Mouse (Mus musculus) intestine, embryonic 15.5 days (tissue): ENCODE results near the gene Npr1. TPM values are rescaled to one million over a fixed set of nuclear protein-coding genes. Genes with fewer than 3 reads are reported as not detected.

Source experiments
- ATAC-seq: fragments of 200-750 bp; cut with Nextera tagmentation; 2 replicates; pipeline ENCODE4 v1.8.0; 2017; ENCODE audit warnings: moderate TSS enrichment, moderate library complexity
- H3K27ac ChIP-seq: fragments of 300-500 bp; sonication (generic); 2 replicates; pipeline ENCODE4 v1.5.1; 2015; ENCODE audit warnings: mild to moderate bottlenecking, inconsistent platforms
- H3K27me3 ChIP-seq: fragments of 300-500 bp; sonication (generic); replicated peaks from 2 replicates; pipeline ENCODE4 v1.6.1; 2015; ENCODE audit warnings: inconsistent platforms
- H3K36me3 ChIP-seq: fragments of 300-500 bp; sonication (generic); 2 replicates; pipeline ENCODE4 v1.6.1; 2015; ENCODE audit warnings: inconsistent platforms
- H3K4me1 ChIP-seq: fragments of 300-500 bp; sonication (generic); replicated peaks from 2 replicates; pipeline ENCODE4 v1.6.1; 2015; ENCODE audit warnings: inconsistent platforms
- H3K4me2 ChIP-seq: fragments of 300-500 bp; sonication (generic); replicated peaks from 2 replicates; pipeline ENCODE4 v1.6.1; 2015; ENCODE audit warnings: mild to moderate bottlenecking, inconsistent platforms
- H3K4me3 ChIP-seq: fragments of 300-500 bp; sonication (generic); replicated peaks from 2 replicates; pipeline ENCODE4 v1.5.1; 2015; ENCODE audit warnings: inconsistent platforms
- H3K9ac ChIP-seq: fragments of 300-500 bp; sonication (generic); 2 replicates; pipeline ENCODE4 v1.6.1; 2015; ENCODE audit warnings: inconsistent platforms
- H3K9me3 ChIP-seq: fragments of 300-500 bp; sonication (generic); 2 replicates; pipeline ENCODE4 v1.6.1; 2016; ENCODE audit warnings: inconsistent platforms
- WGBS: fragments of 180-500 bp; shearing (Covaris S2); methylation state at CpG from one replicate; pipeline ENCODE4 v1.1.7; 2015; 5-methylcytosine and 5-hydroxymethylcytosine counted together
- polyA plus RNA-seq: library from polyadenylated mRNA; unstranded; fragments of >200 nt; fragmentation: Nextera tagmentation; extraction: Ambion mirVana; gene quantifications from 2 replicates; pipeline ENCODE4 v1.2.1, GENCODE M21; 2015

Gene Npr1
- polyA plus RNA-seq, 1 experiment from 2014 or later, result 5.7 TPM

GRCm38 (mm10) chr3:90447123-90447494 is 18.6 kb downstream of the Npr1 start:
- peaks cover 23% of the 10 kb centered on the region for H3K4me1 ChIP-seq
- H3K4me2 ChIP-seq, result peak overlapping the region; percentile 55
- H3K36me3 ChIP-seq, result no peaks in the 10 kb centered on the region
- no peaks in the 10 kb centered on the region for H3K9me3 ChIP-seq
- no peaks in the 10 kb centered on the region for H3K27me3 ChIP-seq
- peak overlapping the region; percentile 14; the same call in 1 of the 2 replicates for H3K9ac ChIP-seq
- H3K4me3 ChIP-seq, result peak overlapping the region; percentile 22; the same call in 1 of the 2 replicates
- ATAC-seq, result peak; percentile 20; the same call in 1 of the 2 replicates
- peak overlapping the region; percentile 93 for H3K27ac ChIP-seq
- WGBS, result 37% methylated on average over 7 of the region's 7 CpGs

- peak overlapping the region; percentile 22 for H3K4me3 ChIP-seq
- ATAC-seq, result peak; percentile 95
- peak overlapping the region; percentile 14; the same call in 1 of the 2 replicates for H3K9ac ChIP-seq
- no peaks in the 10 kb centered on the region for H3K36me3 ChIP-seq
- under 1% methylated on average over 17 of the region's 17 CpGs for WGBS
- no peaks in the 10 kb centered on the region for H3K9me3 ChIP-seq
- peak overlapping the region; percentile 55 for H3K4me2 ChIP-seq
- H3K4me1 ChIP-seq, result peaks cover 23% of the 10 kb centered on the region
- no peaks in the 10 kb centered on the region for H3K27me3 ChIP-seq
- peak overlapping the region; percentile 93 for H3K27ac ChIP-seq
Observed at GRCm38 (mm10) chr3:90446389-90447122, 19.1 kb downstream of the Npr1 start.

DNA sequence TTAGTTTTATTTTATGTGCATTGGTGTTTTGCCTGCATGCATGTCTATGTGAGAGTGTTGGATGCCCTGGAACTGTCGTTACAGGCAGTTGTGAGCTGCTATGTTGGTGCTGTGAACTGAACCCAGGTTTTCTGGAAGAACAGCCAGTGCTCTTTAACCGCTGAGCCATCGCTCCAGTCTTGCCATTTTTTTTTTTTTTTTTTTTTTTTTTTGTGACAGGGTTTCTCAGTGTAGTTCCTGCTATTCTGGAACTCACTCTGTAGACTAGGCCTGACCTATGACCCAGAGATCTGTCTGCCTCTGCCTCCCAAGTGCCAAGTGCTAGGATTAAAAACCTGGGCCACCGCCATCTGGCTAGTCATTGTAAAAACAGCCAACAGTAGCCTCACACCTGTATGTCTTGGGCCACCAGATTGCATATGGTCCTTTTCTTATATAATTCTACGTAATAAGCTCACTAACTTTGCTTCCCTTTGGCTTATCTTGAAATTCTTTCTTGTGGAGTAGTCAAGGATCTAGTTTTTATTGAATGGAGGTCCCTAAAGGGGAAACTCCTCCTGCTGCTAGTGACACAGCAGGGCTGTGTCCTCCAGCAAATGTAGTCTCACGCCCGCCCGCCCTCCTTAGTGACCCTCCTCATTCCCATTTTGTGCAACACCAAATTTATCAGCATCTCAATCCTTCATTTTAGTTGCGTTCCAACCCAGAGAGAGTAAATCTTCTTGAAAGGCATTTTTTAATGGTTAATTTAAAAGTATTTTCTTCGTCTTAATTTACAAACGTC is 20.1 kb downstream of the Npr1 start:
- no peaks in the 10 kb centered on the region for H3K27me3 ChIP-seq
- H3K9ac ChIP-seq, result no peak overlapping the region
- H3K9me3 ChIP-seq, result no peaks in the 10 kb centered on the region
- H3K36me3 ChIP-seq, result no peaks in the 10 kb centered on the region
- WGBS, result 61% methylated on average over 11 of the region's 11 CpGs
- peaks cover 15% of the 10 kb centered on the region for H3K4me1 ChIP-seq
- H3K4me3 ChIP-seq, result no peak overlapping the region
- ATAC-seq, result no peak
- peak overlapping the region; percentile 93 for H3K27ac ChIP-seq
- peak overlapping the region; percentile 55 for H3K4me2 ChIP-seq

GRCm38 (mm10) chr3:90443977-90444376 is 21.7 kb downstream of the Npr1 start:
- H3K4me2 ChIP-seq, result no peak overlapping the region
- H3K27ac ChIP-seq, result no peak overlapping the region
- no peaks in the 10 kb centered on the region for H3K9me3 ChIP-seq
- H3K9ac ChIP-seq, result no peak overlapping the region
- H3K36me3 ChIP-seq, result no peaks in the 10 kb centered on the region
- no peak for ATAC-seq
- H3K27me3 ChIP-seq, result no peaks in the 10 kb centered on the region
- WGBS, result 90% methylated on average over 3 of the region's 3 CpGs
- peaks cover 14% of the 10 kb centered on the region for H3K4me1 ChIP-seq
- no peak overlapping the region for H3K4me3 ChIP-seq

- Histone ChIP-seq H3K9ac (no peak overlapping the region), H3K27ac (no peak overlapping the region), H3K36me3 (no peaks in the 10 kb centered on the region), H3K4me2 (no peak overlapping the region), H3K4me3 (no peak overlapping the region), H3K4me1 (0 out of 2 replicates have a peak, but pooled peaks cover 2% of the 10 kb centered on the region), H3K27me3 (no peaks in the 10 kb centered on the region), H3K9me3 (no peaks in the 10 kb centered on the region)
- ATAC-seq, result no peak
- WGBS, result 84% methylated on average over 2 of the region's 2 CpGs
Observed at GRCm38 (mm10) chr3:90440756-90441155, 24.9 kb downstream of the Npr1 start.

DNA sequence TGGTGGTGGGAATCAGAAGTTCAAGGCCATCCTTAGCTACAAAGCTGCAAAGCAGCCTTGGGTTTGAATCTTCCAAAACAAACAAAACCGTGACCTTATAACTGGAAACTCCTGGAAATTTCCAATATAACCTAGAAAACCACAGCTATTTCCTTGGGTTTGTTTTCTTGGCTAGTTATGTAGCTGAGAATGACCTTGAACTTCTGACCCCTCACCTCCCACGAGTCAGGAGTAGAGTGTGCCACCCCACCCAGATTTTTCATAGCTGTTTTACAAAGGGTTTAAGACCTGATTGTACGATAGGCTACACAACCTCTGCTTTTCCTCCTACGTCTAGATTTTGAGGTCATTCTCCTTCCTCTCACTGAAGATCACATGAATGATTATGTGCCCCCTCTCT is 28.5 kb downstream of the Npr1 start:
- no peak overlapping the region for H3K4me3 ChIP-seq
- no peaks in the 10 kb centered on the region for H3K9me3 ChIP-seq
- peaks cover 7% of the 10 kb centered on the region; the same call in 1 of the 2 replicates for H3K4me1 ChIP-seq
- no peak for ATAC-seq
- 61% methylated on average over 4 of the region's 4 CpGs for WGBS
- H3K4me2 ChIP-seq, result no peak overlapping the region
- no peak overlapping the region for H3K27ac ChIP-seq
- H3K9ac ChIP-seq, result no peak overlapping the region
- H3K27me3 ChIP-seq, result no peaks in the 10 kb centered on the region
- H3K36me3 ChIP-seq, result no peaks in the 10 kb centered on the region

DNA sequence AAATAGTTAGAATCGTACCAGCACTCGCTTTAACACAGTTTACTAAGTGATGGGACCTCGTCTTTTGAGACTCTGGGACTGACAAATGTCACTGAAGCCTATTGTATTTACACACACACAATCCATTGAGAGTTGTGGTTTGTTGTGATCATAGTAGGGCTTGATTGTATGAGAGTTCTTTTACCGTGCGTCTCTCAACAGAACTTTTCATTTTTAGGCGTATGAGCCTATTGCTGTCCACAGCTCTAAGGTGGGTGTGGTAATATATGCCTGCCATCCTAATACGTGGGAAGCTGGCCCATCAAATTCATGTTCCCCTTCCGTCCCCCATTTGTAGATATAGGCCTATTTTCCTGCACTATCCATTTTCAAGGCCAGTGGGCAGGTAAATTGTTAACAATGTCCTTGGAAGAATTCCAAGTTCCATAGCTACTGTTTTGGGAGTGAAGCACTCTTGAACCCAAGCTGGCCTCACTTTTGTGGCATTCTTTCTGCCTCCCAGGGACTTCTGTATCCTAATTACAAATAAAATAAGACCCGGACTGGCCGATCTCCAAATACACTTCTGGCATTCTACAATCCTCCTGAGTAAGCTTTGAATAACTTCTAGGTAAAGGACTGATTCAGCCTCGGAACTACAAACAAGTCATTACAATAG is 31.5 kb downstream of the Npr1 start:
- ATAC-seq, result no peak
- Histone ChIP-seq H3K36me3 (no peaks in the 10 kb centered on the region), H3K27me3 (no peaks in the 10 kb centered on the region), H3K4me1 (peaks cover 21% of the 10 kb centered on the region), H3K27ac (peak overlapping the region; percentile 37), H3K9me3 (no peaks in the 10 kb centered on the region), H3K9ac (no peak overlapping the region), H3K4me2 (peak overlapping the region; percentile 84), H3K4me3 (peak overlapping the region; percentile 71)
- 53% methylated on average over 11 of the region's 11 CpGs for WGBS

GRCm38 (mm10) chr3:90433381-90434020 is 32.2 kb downstream of the Npr1 start, which contains the start of gene Ints3:
Gene Ints3 (minus strand): TSS chr3:90433622.
- H3K27ac ChIP-seq, result peak within 1 kb of the TSS; percentile 97
- peak within 1 kb of the TSS; percentile 95 for H3K9ac ChIP-seq
- no peaks in the 10 kb centered on the region for H3K27me3 ChIP-seq
- no peaks in the 10 kb centered on the region for H3K36me3 ChIP-seq
- H3K4me1 ChIP-seq, result peaks cover 24% of the 10 kb centered on the region
- H3K4me2 ChIP-seq, result peak within 1 kb of the TSS; percentile 84
- peak; percentile 99 for ATAC-seq
- under 1% methylated on average over 52 of the region's 52 CpGs for WGBS
- H3K9me3 ChIP-seq, result no peaks in the 10 kb centered on the region
- H3K4me3 ChIP-seq, result peak within 1 kb of the TSS; percentile 71

GRCm38 (mm10) chr3:90432811-90433219 is 32.9 kb downstream of the Npr1 start:
- peak overlapping the region; percentile 84 for H3K4me2 ChIP-seq
- peak overlapping the region; percentile 95 for H3K9ac ChIP-seq
- WGBS, result 0% methylated on average over 12 of the region's 12 CpGs
- H3K36me3 ChIP-seq, result no peaks in the 10 kb centered on the region
- ATAC-seq, result peak; percentile 34
- peak overlapping the region; percentile 71 for H3K4me3 ChIP-seq
- peak overlapping the region; percentile 97 for H3K27ac ChIP-seq
- no peaks in the 10 kb centered on the region for H3K9me3 ChIP-seq
- no peaks in the 10 kb centered on the region for H3K27me3 ChIP-seq
- peaks cover 24% of the 10 kb centered on the region for H3K4me1 ChIP-seq

DNA sequence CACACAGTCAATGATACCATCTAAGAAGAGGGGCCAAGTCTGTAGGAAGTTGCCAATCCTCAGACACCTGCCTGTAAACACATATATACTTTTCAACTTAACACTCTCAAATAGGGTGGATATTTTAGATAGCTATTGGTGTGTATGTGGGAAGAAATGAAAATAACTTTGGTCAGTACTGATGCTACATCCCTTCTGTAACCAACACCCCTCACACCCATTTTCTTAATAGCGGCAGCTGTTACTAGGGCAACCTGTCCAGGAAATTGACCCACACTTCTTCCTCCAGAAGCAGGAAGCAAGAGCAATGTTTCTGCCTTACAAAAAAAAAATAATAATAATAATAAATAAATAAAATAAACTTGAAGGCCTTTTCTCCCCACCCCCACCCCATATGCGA is 33.3 kb downstream of the Npr1 start:
- Histone ChIP-seq H3K9ac (peak overlapping the region; percentile 95), H3K4me2 (peak overlapping the region; percentile 84), H3K27me3 (no peaks in the 10 kb centered on the region), H3K36me3 (no peaks in the 10 kb centered on the region), H3K4me1 (peaks cover 24% of the 10 kb centered on the region), H3K27ac (no peak overlapping the region), H3K9me3 (no peaks in the 10 kb centered on the region), H3K4me3 (peak overlapping the region; percentile 71)
- ATAC-seq, result no peak
- WGBS, result 17% methylated on average over 2 of the region's 2 CpGs

DNA sequence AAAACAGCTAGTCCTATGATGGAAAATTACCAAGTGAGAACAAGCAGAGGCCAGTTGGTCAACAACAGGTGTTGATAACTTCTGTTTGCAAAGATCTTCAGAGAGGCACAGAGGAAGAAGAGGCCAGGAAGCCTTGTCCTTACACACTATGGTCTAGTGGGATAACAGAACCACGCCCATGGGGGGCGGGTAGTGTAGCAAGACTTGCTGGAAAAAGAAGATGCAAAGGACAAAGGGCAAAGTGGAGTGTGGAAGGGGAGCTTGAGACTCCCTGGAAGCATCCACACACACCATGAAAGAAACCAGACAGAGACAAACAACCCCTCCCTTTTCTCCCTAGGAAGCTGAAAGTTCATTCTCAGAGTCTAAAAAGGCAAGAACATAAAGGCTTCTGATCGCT is 36.1 kb downstream of the Npr1 start:
- Histone ChIP-seq H3K27me3 (no peaks in the 10 kb centered on the region), H3K4me3 (no peak overlapping the region), H3K9ac (no peak overlapping the region), H3K27ac (no peak overlapping the region), H3K4me1 (peaks cover 24% of the 10 kb centered on the region), H3K36me3 (no peaks in the 10 kb centered on the region), H3K4me2 (no peak overlapping the region), H3K9me3 (no peaks in the 10 kb centered on the region)
- no peak for ATAC-seq
- 82% methylated on average over 3 of the region's 3 CpGs for WGBS

GRCm38 (mm10) chr3:90428186-90428585 is 37.5 kb downstream of the Npr1 start:
- Histone ChIP-seq H3K4me2 (no peak overlapping the region), H3K9ac (no peak overlapping the region), H3K27ac (no peak overlapping the region), H3K27me3 (no peaks in the 10 kb centered on the region), H3K9me3 (no peaks in the 10 kb centered on the region), H3K4me1 (peaks cover 20% of the 10 kb centered on the region), H3K36me3 (0 out of 2 replicates have a peak, but pooled peaks cover 4% of the 10 kb centered on the region), H3K4me3 (no peak overlapping the region)
- ATAC-seq, result no peak
- 59% methylated on average over 6 of the region's 6 CpGs for WGBS
